Mouse (Mus musculus): ENCODE measurements around the gene Mgrn1.

DNA sequence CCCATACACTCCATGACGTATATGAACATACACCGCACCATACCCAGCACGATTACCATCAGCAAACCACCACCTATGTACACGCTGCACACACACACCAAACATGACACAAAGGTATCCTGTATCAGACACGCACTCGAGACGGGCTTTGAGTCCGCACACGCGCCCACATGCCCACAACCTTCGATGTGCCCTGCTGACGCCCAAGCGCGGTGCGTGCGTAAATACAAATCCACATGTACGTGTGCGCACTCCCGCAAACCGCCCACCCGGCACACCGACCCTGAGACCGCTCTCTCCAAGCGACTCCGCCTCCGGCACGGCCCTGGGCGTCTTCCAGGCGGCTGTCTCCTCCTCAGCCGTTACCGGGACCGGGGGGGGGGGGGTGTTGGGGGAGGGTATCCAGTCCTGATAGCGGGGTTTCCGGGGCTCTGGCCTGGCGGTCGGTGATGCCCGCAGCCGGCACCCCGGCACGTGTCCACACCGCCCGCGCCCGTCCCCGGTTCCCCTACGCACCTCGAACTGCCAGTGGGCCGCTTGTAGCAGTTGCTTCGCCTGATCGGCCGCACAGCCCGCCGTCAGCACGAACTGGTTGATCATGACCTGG, 6.8 kb upstream of the Mgrn1 start:
- TF ChIP-seq CTCF (IDR thresholded peaks at IDR 0.05; ENCODE audit: control insufficient read depth, insufficient read depth, low read length): no peak
- TF ChIP-seq POLR2A (IDR thresholded peaks at IDR 0.05; ENCODE audit: borderline replicate concordance, control insufficient read depth, low read depth, low read length): no peak

Measured in bone marrow, adult 2 months (tissue).